In the genomic region with DNA sequence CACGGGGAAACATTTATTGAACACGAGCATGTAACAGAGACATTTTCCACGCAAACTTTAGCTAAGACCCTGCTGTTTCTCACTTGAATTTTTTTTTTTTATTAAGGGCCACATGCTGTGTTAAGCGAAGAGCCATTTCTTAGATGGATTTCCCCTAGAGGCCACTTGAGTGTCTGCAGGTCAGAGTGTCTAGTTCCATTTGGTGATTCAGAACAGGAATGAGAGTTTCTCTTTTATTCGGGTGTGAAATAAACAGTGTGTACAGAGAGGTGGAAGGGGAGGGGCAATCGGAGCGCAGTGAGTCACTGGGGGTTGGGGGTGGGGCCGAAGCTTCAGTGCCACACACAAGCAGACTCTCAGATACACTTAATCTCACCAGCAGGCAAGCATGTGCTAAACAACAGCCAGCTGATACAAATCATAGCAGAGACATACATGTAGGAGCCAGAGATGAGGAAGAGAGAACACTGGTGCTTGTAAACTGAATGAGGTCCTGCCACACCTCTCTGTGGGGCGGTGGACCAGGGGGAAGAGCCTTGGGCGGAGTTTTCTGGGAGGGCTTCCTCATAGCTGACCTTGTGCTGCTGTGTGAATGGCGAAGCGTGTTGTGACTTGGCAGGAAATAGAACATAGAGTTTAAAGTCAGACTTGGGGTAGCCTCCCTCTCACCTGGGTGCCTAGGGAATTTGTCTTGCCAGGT, we compare ENCODE assay signal across 9 mouse cellular contexts. TPM values are rescaled to one million over a fixed set of nuclear protein-coding genes. Genes with fewer than 3 reads are reported as not detected.
DNase-seq lines count a peak whose midpoint lies in the region; ATAC-seq and TF ChIP-seq lines count a peak whose summit lies in the region.
"Had no signal": no experiment of that assay in that cellular context is flagged by ENCODE, and none has a peak within 500 bp of the region (broad histone marks: within the 10 kb centered on the region; RNA-seq: fewer than 3 reads in every experiment).

No protein-coding gene starts in this region.

- 53% methylated on average over 12 of the region's 12 CpGs for WGBS in kidney, adult 2 months
- WGBS in embryonic facial prominence, embryonic 10.5 days, result 62% methylated on average over 12 of the region's 12 CpGs
- WGBS in neural tube, embryonic 15.5 days, result 48% methylated on average over 12 of the region's 12 CpGs

- intact Hi-C loops in left cerebral cortex, postnatal 14 days (cut with DNase I), result loop anchor here (10.0 kb wide), 1 partner anchor 148 kb away; no protein-coding TSS in a partner anchor

- no peaks in the 10 kb centered on the region for H3K4me1 ChIP-seq in kidney, adult 2 months (ENCODE audit: control insufficient read depth, insufficient read depth, low read length)
- H3K4me1 ChIP-seq in ES-E14 (ENCODE audit: control insufficient read depth in 2 of 2, insufficient read depth in 2 of 2, low read length in 2 of 2, poor library complexity in 1 of 2), result peaks cover 0 to 6% of the 10 kb centered on the region in 2 experiments; a peak in 1 of 4 replicates
- peaks cover 31% of the 10 kb centered on the region for H3K4me1 ChIP-seq in embryonic facial prominence, embryonic 10.5 days
- H3K4me1 ChIP-seq in neural tube, embryonic 15.5 days, result peaks cover 33% of the 10 kb centered on the region

- DNase-seq in kidney, adult 9 months, result peak; percentile 13
- no peak for DNase-seq in kidney, adult 2 months
- DNase-seq in ES-E14 (ENCODE audit: low read depth, low spot score), result no peak
- peak; percentile 13 for DNase-seq in embryonic facial prominence, embryonic 10.5 days (ENCODE audit: low spot score)
- no peak for DNase-seq in gastrocnemius, postnatal 25 days
- DNase-seq in left cerebral cortex, postnatal 14 days (ENCODE audit: low spot score in 2 of 2), result no peak
- no peak for DNase-seq in cerebellum, postnatal 14 days

- 0 out of 2 replicates have a peak, but pooled peaks have one; percentile 42 for ATAC-seq in neural tube, embryonic 15.5 days (ENCODE audit: low FRiP score)

- H3K9ac ChIP-seq in ES-E14 (ENCODE audit: insufficient read depth, low read depth, low read length, poor library complexity, severe bottlenecking), result no peak overlapping the region
- H3K9ac ChIP-seq in neural tube, embryonic 15.5 days (replicated peaks), result no peak overlapping the region
- H3K9ac ChIP-seq: limb, embryonic 12.5 days had no signal

- H3K27me3 ChIP-seq in kidney, adult 2 months (replicated peaks; ENCODE audit: control insufficient read depth, insufficient read depth, low read length), result no peaks in the 10 kb centered on the region
- peaks cover 60% of the 10 kb centered on the region for H3K27me3 ChIP-seq in embryonic facial prominence, embryonic 10.5 days (replicated peaks; ENCODE audit: low read depth, poor library complexity, severe bottlenecking)
- H3K27me3 ChIP-seq in neural tube, embryonic 15.5 days (replicated peaks), result peaks cover 31% of the 10 kb centered on the region

- H3K27ac ChIP-seq in kidney, adult 2 months (ENCODE audit: insufficient read depth, low read depth, low read length), result no peak overlapping the region
- no peak overlapping the region for H3K27ac ChIP-seq in ES-E14 (ENCODE audit: insufficient read depth, low read depth, low read length, poor library complexity, severe bottlenecking)
- no peak overlapping the region for H3K27ac ChIP-seq in embryonic facial prominence, embryonic 10.5 days (replicated peaks)
- H3K27ac ChIP-seq in neural tube, embryonic 15.5 days (replicated peaks), result no peak overlapping the region
- H3K27ac ChIP-seq: limb, embryonic 12.5 days had no signal

- TF ChIP-seq POLR2A in kidney, adult 2 months (IDR thresholded peaks at IDR 0.05; ENCODE audit: low read depth, low read length), result no peak

- no peak for TF ChIP-seq CTCF in kidney, adult 2 months (conservative IDR thresholded peaks at IDR 0.05; ENCODE audit: insufficient read depth, insufficient read length, low read depth, low read length)

- in situ Hi-C loops in ES-E14 (cut with MboI; ENCODE audit: low sequenced_read_pairs in 2 of 2, unreplicated experiment in 2 of 2), result loop anchor here in 1 of 2 experiments (25.0 kb wide), 1 partner anchor 185 kb away; no protein-coding TSS in a partner anchor

- H3K9me3 ChIP-seq in ES-E14 (ENCODE audit: control insufficient read depth, insufficient read depth, low read depth, low read length), result no peaks in the 10 kb centered on the region
- H3K9me3 ChIP-seq in embryonic facial prominence, embryonic 10.5 days, result no peaks in the 10 kb centered on the region
- H3K9me3 ChIP-seq in neural tube, embryonic 15.5 days (replicated peaks), result no peaks in the 10 kb centered on the region
- H3K9me3 ChIP-seq: limb, embryonic 12.5 days had no signal

- no peak overlapping the region; the same call in 1 of the 2 replicates for H3K4me2 ChIP-seq in neural tube, embryonic 15.5 days
- H3K4me2 ChIP-seq: limb, embryonic 12.5 days had no signal

- H3K4me3 ChIP-seq in kidney, adult 2 months (ENCODE audit: insufficient read depth, low read depth, low read length), result no peak overlapping the region
- H3K4me3 ChIP-seq in ES-E14 (ENCODE audit: insufficient read depth in 1 of 2, low read depth in 1 of 2, low read length in 2 of 2, poor library complexity in 1 of 2, severe bottlenecking in 1 of 2), result no peak overlapping the region
- no peak overlapping the region for H3K4me3 ChIP-seq in embryonic facial prominence, embryonic 10.5 days
- H3K4me3 ChIP-seq in neural tube, embryonic 15.5 days (replicated peaks), result no peak overlapping the region
- H3K4me3 ChIP-seq: limb, embryonic 12.5 days had no signal

- no peaks in the 10 kb centered on the region for H3K36me3 ChIP-seq in kidney, adult 2 months (ENCODE audit: control insufficient read depth, insufficient read depth, low read length)
- no peaks in the 10 kb centered on the region for H3K36me3 ChIP-seq in ES-E14 (ENCODE audit: control insufficient read depth, insufficient read depth, low read length, poor library complexity, severe bottlenecking)
- no peaks in the 10 kb centered on the region for H3K36me3 ChIP-seq in embryonic facial prominence, embryonic 10.5 days (replicated peaks)
- H3K36me3 ChIP-seq in neural tube, embryonic 15.5 days, result no peaks in the 10 kb centered on the region
- H3K36me3 ChIP-seq: limb, embryonic 12.5 days had no signal

TF ChIP-seq in ES-E14, 5 proteins besides CTCF, POLR2A, EP300 and RAD21:
- TF ChIP-seq CHD2 (IDR thresholded peaks at IDR 0.05; ENCODE audit: low read depth, low read length), result no peak
- TF ChIP-seq ZNF384 (IDR thresholded peaks at IDR 0.05; ENCODE audit: low read depth, low read length), result peak; percentile 79; the same call in 1 of the 2 replicates
- TF ChIP-seq ZC3H11A (IDR thresholded peaks at IDR 0.05; ENCODE audit: borderline replicate concordance, low read depth, low read length), result no peak
TF ChIP-seq in ES-E14: peak in this region for 1.

RNA-seq across cellular contexts. Expression of a gene that starts 3.3 kb away (rescaled TPM):
- 4.4 and 4.5 TPM in 2 replicates for polyA plus RNA-seq in kidney, adult 2 months (2012; rRNA removed)
- 0.09 and 0.42 TPM in 2 replicates for total RNA-seq in ES-E14 (2012; rRNA removed)
- polyA plus RNA-seq in embryonic facial prominence, embryonic 10.5 days (2016; fragmentation: Nextera tagmentation; extraction: Ambion mirVana), result 0.11 and 0.12 TPM in 2 replicates
- 1.2 and 1.5 TPM in 2 replicates for polyA plus RNA-seq in neural tube, embryonic 15.5 days (2015; fragmentation: Nextera tagmentation; extraction: Ambion mirVana)
- total RNA-seq in gastrocnemius, postnatal 25 days (2021), result 1 to 10 TPM in 1 of 2 experiments, under 1 TPM in 1; 0.32 to 5.8 TPM
- 10 to 100 TPM; 52.9 to 54.5 TPM for total RNA-seq in left cerebral cortex, postnatal 14 days (2021)

Comparison
In these comparisons a context has a peak if more than half of its experiments do, and no peak if none do; other contexts are left out.
1. DNase-seq: peak in kidney, adult 9 months (single experiment) and embryonic facial prominence, embryonic 10.5 days (single experiment); none in kidney, adult 2 months (single experiment), ES-E14 (single experiment), gastrocnemius, postnatal 25 days (single experiment), left cerebral cortex, postnatal 14 days (0 of 2) and cerebellum, postnatal 14 days (0 of 2).
2. RNA of a gene that starts 3.3 kb away (total RNA-seq): 52.9 to 54.5 TPM in left cerebral cortex, postnatal 14 days; 0.32 to 5.8 TPM in gastrocnemius, postnatal 25 days and 0.09 to 0.42 TPM in ES-E14; every median in the first group is over 4 times any median in the second.